Mouse (Mus musculus): ENCODE measurements at regions not wholly inside any gene's neighbourhood (a gene's known extent, or its start where the extent isn't known, plus 50 kb on each side); places are given as distances from the start of the nearest gene placed in this dataset.

DNA sequence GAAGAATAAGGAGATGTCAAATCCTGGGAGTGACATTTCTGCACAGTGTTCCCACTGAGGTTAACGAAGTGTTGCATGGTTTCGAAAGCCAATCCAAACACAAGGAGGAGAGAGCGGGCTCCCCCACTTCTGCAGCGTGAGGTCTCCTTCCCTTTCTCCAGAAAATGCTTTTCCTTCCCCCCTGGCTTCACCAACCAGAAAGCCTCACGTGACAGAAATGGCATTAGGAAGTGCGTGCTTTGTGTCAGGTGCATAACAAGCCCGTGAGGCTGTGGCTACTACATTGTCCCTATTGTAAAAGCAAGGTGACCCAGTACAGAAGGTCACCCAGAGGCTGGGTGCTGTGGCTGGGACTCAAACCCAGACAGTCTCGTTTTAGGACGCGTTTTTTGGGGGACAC is 260.2 kb upstream of the Sall1 start:
- no peak for DNase-seq (ENCODE audit: extremely low read depth, insufficient read length, low spot score)

DNA sequence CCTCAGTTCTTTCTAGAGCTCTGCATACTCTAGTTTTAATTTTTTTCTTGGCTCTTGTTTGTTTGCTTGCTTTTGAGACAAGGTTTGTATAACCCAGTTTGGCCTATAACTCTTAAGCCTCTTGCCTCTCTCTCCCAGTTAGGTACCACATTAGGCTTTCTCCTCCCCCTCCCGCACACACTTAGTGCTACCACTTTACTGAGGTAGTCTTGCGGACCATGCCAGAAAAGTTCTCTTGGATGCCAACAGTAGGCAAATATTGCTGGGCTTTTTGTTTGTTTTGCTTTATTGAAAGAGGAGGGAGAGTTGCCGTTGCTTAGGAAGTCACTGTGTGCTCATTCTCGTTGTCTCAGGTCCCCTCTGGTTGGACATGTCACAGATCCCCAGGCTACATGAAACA is 259.4 kb upstream of the Sall1 start:
- DNase-seq (ENCODE audit: extremely low read depth, insufficient read length, low spot score), result no peak

DNA sequence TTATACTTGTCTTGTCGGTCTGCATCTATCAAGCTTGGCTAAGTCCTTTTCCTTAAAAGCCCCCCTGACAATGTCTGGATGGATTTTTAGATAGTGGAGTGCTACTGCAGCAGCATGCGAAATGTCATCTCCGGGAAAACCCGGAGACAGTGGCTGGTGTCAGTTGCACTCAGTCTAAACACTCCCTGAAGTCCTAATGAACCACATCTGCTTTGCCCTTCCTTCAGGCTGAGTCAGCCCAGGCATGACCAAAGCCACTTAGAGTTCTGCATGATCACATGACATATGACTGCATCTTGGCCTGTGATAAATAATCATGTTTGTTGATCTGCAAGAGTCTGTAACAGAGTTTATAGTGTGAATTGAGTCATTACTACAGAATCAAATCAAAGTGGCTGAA is 255.7 kb upstream of the Sall1 start:
- no peak for DNase-seq (ENCODE audit: extremely low read depth, insufficient read length, low spot score)

DNA sequence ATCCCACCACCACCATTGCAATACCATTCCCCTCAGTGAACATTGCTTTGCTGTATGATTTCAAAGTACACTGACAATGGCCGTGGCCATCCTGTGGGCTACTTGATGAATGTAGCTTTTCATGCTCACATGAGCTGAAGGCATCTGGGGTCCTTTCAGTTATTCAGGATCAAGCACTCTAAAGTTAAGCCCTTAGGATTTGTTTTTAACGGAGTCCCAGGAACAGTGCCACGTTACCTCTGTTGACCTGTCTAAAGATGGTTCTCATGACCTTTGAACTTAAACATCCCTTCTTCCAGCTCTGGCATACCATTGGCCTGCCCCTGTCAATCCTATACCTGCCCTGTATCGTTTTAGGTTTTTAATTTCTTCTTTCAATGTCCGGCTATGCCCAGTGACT is 251.7 kb upstream of the Sall1 start:
- DNase-seq (ENCODE audit: extremely low read depth, insufficient read length, low spot score), result no peak

DNA sequence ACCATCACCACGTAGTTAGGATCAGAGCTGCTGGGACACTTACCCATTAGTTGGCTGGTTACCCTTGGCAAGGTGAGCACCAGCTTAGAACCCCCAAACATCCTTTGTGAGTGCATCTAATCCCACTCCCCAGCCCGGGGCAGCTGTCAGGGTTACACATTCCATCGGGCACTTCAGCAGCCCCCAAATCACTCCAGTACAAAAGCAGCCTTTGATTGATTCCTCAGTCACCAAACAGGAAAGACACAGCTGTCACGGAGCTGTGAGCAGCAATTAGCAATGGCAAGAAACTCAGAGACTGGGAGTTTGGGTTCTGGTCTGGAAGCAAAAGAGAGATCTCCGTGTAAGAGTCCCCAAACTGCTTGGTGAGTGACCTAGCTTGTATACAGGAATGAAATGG is 245.1 kb upstream of the Sall1 start:
- no peak for DNase-seq (ENCODE audit: extremely low read depth, insufficient read length, low spot score)

DNA sequence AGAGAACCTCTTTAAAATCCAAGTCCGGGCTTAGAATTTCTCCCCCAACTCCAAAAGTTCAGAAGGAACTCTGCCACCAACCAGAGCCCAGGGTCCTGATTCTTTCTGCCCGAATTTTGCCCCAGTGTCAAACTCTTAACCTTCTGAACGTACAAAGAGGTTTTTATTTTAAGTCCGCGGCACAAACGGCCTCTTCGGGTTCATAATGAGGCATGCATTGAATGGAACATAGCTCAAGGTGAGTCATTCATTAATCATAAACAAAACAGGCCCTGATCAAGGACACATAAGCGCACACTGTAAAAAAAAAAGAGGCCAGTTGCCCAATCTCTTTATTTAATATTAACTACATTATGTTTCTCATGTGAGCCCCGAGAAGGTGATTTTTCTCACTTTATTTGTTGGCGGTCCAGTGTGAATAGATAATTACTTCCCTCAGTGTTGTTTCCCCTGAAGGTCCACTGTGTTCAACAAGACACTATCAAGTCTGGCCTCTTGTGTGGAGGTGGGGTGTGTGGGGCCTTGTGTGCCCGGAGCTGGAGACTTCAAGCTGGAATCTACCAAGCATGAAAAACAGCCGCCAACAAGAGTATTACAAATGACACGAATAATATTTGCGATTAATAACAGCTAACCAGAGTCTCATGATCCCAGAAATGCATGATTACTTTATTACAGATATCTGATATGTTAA is 241.1 kb upstream of the Sall1 start:
- peak; percentile 19 for DNase-seq (ENCODE audit: extremely low read depth, insufficient read length, low spot score)

DNA sequence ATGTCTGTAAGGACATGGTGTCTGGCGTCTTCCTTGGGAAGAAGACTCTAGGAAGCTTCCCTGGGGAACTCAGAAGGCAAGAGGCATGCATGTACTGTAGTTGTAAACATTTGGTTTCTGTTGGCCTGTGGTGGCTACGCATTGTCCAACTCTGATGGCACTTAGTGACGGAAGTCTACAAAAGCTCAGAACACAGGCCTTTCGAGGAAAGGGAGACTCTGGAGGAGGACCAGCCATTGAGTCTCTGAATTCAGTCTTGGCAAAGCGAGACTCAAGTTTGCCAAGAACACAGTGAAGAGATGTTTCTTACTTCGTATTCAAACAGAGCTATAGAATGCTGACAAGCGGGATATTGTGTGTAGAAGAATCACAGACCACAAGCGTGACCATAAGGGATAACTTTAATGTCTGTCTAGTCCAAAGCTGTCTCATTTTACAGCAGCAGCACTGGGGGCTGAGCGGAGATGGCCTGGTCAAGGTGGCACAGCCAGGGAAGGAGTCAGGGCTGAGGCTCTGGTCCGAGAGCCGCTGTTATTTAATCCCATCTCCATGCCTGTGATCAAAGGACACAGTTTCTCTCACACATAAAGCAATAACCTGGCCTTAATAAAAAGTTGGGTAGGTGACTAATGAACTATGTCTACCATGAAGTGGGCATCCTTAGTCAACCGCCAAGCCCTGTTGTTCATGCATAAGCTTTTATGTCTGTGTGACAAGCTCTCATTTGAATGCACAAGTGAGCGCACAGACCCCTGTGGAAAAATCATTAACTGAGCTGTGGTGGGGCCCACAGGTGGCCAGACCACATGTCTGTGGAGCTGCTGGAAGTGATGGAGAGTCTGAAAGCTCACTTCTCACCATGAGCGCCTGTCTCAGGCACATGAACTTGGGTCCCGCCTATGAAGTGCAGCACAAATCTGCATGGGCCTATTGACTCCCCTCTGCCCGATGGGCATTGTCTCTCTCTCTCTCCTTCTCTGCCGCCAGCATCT is 239.4 kb upstream of the Sall1 start:
- no peak for DNase-seq (ENCODE audit: extremely low read depth, insufficient read length, low spot score)

DNA sequence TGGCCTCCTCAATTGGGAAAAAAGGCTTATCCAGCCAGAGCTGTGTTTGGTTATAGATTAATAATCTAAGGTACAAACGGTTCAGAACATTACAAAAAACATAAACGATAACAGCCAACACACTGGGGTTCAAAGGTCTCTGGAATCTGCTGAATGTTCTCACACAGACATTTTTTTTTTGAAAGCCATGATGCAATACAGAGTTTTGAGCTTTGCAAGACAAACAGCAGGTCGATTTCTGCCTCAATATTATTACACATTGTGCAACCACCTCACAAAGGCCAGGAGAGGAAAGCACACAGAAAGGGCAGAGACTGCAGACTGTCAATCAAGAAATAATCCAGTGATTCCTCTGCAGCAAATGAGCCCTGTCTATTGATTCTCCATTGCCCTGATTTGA is 235.9 kb upstream of the Sall1 start:
- DNase-seq (ENCODE audit: extremely low read depth, insufficient read length, low spot score), result no peak

DNA sequence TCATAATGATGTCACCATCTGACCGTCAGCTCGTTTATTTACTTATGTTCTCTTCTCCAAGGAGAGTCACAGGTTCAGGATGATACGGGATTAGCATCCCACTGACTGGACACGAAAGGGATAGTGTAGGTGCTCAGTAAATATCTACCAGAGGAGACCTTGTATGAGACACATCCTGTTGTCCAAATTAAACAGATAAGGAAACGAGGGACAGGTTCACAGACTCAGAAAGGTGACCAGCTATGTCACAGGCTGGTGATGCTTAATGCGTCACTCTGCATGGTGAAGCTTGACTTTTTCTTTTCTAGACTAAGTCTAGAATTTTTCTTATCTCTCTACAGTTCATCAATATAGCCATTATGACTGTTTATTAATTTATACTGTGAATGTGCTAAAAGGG is 235.2 kb upstream of the Sall1 start:
- DNase-seq (ENCODE audit: extremely low read depth, insufficient read length, low spot score), result no peak

DNA sequence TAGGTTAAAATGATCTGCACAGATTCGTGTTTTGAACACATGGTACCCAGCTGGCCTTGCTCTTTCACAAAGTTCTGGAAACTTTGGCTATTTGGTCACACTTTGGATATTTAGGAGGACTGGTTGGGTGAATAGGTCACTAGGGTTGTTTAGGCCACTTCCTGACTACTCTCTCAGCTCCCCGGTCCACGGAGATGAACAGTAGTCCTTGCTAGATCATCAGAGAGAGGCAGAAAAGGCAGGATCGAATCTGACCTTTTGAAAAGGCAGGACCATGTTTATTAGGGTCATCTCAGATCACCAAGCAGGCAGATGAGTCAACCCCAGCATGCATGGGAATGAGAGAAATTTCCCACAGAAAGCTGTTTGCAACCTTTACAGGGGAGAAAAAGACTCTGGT is 229.3 kb upstream of the Sall1 start:
- DNase-seq (ENCODE audit: extremely low read depth, insufficient read length, low spot score), result no peak

DNA sequence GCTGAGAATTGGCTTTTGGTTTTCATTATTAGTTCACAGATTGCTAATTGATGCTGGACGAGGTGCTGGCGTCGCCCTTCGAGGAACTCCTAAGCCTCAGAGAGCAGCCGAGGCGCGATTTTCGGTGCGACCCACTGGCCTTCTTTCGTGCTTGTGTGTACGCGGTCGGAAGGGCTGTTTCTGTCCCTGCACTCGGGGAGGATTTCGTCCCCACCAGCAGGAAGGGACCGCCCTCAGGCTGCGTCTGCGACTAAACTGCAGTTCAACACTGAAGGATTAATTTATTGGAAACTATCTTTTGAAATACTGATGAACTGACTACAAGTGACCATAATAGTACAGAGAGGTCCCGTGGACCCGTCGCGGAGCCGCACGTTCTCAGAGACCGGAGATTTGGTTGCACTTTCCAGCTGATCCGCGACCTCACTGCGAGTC is 228.4 kb upstream of the Sall1 start:
- DNase-seq (ENCODE audit: extremely low read depth, insufficient read length, low spot score), result no peak

DNA sequence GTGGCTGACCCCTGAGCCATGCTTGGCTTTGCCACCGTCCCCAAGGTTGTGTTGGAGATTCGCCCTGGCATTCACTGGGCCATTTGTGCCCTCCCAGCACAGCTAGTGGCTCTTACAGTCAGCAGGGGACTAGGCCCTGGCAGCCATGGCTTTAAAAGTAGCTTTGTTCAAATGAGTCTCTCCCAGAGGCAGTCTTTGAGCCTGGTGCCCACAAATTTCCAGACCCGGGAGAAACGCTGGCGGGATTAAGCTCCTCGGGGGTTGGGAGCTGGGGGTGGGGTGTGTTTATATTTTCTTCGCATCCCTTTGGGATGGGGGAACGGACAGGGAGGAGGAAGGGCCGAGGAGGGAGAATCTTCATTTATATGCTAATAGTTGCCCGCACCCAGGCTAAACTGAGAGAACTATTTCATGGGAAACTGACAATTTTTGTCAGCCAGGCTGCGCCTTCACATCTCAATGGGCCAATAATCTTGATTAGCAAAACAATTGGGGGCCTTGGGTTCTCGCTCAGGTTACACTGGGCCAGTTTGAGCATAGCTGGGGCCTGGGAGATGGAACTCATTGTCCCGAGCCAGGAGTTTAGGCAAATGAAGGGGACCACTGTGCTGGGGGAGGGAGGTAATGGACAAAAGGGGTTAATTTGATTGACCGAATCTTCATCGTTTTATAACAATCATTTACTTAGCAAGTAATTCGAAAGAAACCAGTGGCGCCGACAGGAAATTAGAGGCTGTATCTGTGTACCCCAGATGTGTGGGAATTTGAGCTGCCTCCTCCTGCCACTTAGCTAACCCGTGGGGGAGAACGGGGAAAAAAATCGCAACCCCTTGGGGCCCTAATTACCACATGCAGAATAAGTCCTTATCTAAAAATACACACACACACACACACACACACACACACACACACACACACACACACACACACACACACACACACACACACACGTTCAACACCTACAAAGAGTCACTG is 227.7 kb upstream of the Sall1 start:
- no peak for DNase-seq (ENCODE audit: extremely low read depth, insufficient read length, low spot score)

DNA sequence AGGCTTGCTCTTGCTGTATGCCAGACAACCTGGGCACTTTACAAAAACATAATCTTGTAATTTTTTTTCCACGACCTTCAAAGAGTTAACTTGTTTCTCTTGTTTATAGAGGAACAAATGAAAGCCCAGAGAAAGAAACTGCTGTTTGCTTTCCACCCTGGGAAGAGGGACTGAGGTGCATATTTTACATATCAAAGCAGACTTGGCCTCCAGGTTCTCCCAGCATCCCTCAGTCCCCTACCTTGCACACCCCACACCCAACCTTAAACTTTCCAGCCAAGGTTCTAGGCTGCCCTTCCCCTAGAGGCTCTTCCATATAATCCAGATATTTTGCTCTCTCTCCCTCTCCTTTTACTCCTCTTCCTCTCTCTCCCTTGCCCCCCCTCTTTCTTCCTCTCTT is 226.0 kb upstream of the Sall1 start:
- no peak for DNase-seq (ENCODE audit: extremely low read depth, insufficient read length, low spot score)

DNA sequence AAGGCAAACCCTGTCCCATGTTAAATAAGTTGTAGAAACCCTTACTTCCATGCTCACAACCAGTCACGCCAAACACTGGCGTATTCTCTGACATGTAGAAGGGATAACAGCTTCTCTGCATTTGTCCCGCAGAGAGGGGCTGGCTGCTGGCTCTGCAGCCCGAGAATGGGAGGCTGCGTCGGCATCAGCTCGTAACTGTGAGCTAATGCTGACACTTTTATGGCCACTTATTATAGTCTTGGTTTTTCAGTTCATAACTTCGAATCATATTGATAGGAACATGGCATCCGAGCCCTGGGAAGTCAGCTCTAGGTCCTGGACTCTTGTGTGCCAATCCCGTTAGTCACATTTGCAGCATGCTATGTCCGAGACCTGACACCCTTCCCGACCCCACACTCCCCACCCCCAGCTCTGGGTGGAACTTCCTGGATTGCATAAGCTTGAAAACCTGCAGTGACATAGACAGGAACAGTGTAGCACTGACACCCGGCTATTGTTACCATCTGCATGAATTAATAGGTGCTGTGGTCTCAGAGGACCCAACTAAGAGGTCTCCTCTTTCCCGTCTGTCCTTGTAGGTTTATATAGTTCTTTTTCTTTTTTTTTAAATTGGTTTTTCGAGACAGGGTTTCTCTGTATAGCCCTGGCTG is 217.3 kb upstream of the Sall1 start:
- DNase-seq (ENCODE audit: extremely low read depth, insufficient read length, low spot score), result no peak

DNA sequence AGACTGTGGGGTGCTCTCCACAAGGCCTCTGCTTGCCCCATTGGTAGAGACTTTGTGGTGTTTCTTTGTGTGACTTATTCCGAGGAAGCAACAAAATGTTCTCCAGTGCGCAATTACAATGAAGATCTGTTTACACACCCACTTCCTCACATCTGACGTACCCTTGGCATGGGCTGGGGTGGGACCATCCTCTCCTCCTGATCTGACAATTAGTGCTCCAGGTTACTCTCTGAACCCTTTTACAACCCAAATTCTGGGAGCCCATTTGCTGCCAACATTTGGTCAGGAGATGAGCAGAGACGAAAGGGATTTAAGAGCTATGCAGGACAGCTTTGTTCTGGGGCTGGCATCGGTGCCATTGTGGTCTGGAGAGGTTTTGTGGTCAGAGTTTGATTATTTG is 215.9 kb upstream of the Sall1 start:
- no peak for DNase-seq (ENCODE audit: extremely low read depth, insufficient read length, low spot score)

DNA sequence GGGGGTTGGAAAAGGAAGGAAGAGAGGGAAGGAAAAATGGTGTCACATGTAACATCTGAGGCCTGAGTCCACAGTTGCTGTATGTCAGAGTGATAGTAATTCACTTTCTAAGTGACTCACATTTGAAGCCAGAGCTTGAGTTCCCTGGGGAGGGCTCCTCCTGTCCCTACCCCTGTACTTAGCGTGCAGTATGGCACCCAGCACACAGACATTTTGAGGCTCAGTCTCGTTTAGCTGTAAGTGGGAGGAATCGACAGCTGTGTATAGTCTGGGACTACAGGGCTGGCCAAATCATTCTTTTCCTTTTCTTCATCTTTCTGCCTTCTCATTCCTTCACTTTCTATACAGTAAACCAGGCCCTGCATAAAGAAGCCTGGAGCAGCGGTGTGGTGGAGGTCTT is 202.4 kb upstream of the Sall1 start:
- DNase-seq (ENCODE audit: extremely low read depth, insufficient read length, low spot score), result no peak

DNA sequence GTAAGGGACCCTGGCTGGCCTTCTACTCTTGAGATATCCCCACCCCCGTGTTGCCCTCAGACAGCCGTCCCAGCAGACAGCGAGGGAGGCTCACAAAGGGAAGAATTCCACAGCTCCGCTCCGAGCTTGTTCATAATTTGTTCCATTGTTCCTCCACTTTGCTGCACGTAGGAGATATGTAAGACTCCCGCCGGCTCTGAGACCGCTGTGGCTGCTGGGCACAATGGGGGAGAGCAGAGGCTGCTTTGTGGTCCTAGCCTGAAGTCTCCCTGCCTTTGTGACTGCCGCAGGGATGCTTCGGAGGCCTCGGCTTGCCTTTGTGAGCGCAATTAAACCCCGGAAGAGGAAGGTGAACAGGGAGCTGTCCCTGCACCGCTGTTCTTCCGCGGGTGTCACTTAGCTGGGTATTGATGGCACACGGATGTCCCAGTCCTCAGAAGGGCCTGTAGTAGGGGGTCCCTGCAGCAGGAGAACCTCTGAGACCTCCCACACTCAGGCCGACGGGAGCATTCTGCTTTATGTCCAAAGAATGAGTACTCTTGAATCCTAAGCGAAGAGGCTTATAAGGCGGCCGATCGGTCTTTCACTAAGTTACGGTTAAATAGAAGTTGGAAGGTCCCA is 201.3 kb upstream of the Sall1 start:
- no peak for DNase-seq (ENCODE audit: extremely low read depth, insufficient read length, low spot score)

DNA sequence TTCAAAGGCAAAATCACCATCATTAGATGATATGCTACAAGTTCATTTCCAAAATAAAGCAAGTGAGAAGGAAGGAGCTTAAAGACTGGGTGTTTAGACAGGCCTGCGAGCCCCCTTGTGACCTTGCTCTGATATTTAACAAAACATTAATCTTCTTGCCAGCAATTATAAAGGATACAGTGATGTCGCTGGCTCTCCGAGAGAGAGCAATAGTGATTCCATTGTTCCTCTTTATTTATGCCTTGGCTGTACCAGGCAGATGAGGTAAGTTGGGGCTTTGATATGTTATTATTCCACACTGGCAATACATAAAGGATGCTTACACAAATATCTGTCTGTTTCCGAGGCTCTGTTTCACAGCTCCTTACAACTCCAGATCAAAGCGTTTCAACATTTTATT is 197.7 kb upstream of the Sall1 start:
- DNase-seq (ENCODE audit: extremely low read depth, insufficient read length, low spot score), result no peak

DNA sequence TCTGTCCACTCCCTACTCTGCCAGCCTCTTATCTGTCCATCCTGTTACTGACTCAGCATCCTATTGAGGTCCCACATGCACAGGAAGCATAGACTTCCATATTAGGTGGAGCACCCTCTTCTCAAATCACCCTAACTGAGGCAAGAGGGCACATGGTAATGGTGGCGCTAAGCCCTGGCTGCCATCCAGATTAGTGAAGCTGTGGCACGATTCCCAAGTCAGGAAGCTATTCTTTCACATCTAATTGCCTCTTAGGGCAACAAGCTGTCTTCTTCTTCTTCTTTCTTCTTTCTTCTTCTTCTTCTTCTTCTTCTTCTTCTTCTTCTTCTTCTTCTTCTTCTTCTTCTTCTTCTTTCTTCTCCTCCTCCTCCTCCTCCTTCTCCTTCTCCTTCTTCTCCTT is 195.7 kb upstream of the Sall1 start:
- no peak for DNase-seq (ENCODE audit: extremely low read depth, insufficient read length, low spot score)

DNA sequence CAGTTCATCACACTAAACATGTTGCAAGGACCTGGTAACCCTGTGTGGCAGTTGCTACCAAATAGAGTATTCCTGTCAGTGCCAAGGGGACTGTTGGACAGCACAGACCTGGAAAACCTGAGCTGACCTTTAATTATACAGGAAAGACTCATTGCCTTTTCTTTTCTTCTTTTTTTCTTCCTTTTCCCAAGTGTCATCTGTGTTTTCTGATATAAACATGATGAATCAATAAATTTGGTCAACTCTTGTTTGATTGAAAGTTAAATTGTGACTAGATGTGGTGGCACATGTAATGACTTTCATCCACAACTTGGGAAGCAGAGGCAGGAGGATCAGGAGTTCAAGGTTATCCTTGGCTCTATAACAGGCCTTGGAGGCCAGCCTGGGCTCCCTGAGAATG is 190.1 kb upstream of the Sall1 start:
- DNase-seq (ENCODE audit: extremely low read depth, insufficient read length, low spot score), result no peak

Measured in 3134 (cell line).